Mouse (Mus musculus) kidney, embryonic 16.5 days (tissue): Measurements from ENCODE around the gene Adgrl1. TPM values are rescaled to one million over a fixed set of nuclear protein-coding genes. Genes with fewer than 3 reads are reported as not detected.

Source experiments
- ATAC-seq: fragments of 200-750 bp; cut with Nextera tagmentation; 2 replicates; pipeline ENCODE4 v1.8.0; 2017; ENCODE audit warnings: moderate TSS enrichment; ENCODE audit not compliant: low FRiP score, low TSS enrichment
- H3K27ac ChIP-seq: fragments of 300-500 bp; sonication (generic); 2 replicates; pipeline ENCODE4 v1.5.1; 2014; ENCODE audit warnings: low read length
- H3K27me3 ChIP-seq: fragments of 300-500 bp; sonication (generic); 2 replicates; pipeline ENCODE4 v1.6.1; 2014; ENCODE audit warnings: low read length, control low read depth, mixed read lengths; ENCODE audit not compliant: insufficient read depth
- H3K36me3 ChIP-seq: fragments of 300-500 bp; sonication (generic); 2 replicates; pipeline ENCODE4 v1.6.1; 2014; ENCODE audit warnings: low read length, control low read depth, mixed read lengths; ENCODE audit not compliant: insufficient read depth
- H3K4me1 ChIP-seq: fragments of 300-500 bp; sonication (generic); 2 replicates; pipeline ENCODE4 v1.6.1; 2014; ENCODE audit warnings: low read length, control low read depth, mixed read lengths; ENCODE audit not compliant: insufficient read depth
- H3K4me2 ChIP-seq: fragments of 300-500 bp; sonication (generic); replicated peaks from 2 replicates; pipeline ENCODE4 v1.6.1; 2014; ENCODE audit warnings: low read depth, low read length
- H3K4me3 ChIP-seq: fragments of 300-500 bp; sonication (generic); 2 replicates; pipeline ENCODE4 v1.5.1; 2014; ENCODE audit warnings: mild to moderate bottlenecking, low read length
- H3K9ac ChIP-seq: fragments of 300-500 bp; sonication (generic); replicated peaks from 2 replicates; pipeline ENCODE4 v1.6.1; 2014; ENCODE audit warnings: low read length
- H3K9me3 ChIP-seq: fragments of 300-500 bp; sonication (generic); 2 replicates; pipeline ENCODE4 v1.6.1; 2016; ENCODE audit warnings: low read length, control low read depth
- WGBS: fragments of 180-500 bp; shearing (Covaris S2); extraction: QIAGEN DNeasy Blood & Tissue Kit; methylation state at CpG from one replicate; pipeline ENCODE4 v1.1.7; 2014; 5-methylcytosine and 5-hydroxymethylcytosine counted together
- polyA plus RNA-seq: library from polyadenylated mRNA; unstranded; fragments of >200 nt; fragmentation: Nextera tagmentation; extraction: Ambion mirVana; gene quantifications from 2 replicates; pipeline ENCODE4 v1.2.1, GENCODE M21; 2015

Adgrl1 gene
- 17.8 and 19.6 TPM in 2 replicates for polyA plus RNA-seq

DNA sequence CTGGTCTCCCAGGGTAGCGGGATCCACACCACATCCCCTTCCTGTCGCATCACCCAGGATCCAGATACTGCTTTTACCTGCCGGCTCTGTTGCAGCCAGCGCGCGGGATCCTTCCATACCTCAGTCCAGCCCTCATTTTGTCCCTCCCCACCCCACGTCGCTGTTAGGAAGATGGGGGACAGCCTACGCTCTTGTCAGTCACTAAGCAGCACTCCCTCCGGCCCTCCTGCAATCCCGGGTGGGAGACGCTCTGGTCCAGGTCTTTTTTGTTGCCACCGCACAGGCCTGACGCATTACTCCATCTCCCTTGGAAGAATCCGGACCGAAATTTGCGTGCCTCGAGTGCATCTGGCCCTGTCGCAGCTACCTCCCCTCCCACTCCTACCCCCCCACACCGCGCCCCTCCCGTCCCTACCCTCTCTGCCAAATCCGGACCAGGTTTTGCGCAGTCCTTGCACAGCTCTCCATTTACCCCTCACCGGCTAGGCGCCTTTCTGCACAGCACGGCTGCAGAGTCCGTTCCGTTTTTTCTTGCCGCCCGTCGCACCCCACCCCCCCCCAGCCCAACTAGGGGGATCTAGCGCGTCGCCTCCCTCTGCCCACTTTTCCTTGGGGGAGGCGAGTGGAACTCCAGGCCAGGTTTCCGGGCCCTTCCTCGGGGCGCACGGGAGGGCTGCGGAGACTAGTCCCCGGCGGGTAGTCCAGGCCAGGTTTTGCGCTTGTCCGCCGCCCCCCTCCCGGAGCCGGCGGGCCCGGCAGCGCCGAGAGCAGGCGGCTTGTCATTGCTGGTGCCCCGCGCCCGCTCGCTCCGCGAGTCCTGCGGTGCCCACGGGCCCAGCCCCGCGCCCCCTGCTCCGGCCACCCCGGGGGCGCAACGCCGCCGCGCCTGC, at the start of gene Adgrl1:
Gene Adgrl1, plus strand, starts transcription at position 743 of the 890 bp plus-strand sequence.
- Histone ChIP-seq H3K4me3 (peak within 1 kb of the TSS; percentile 94), H3K36me3 (no peaks in the 10 kb centered on the region), H3K9me3 (no peaks in the 10 kb centered on the region), H3K27ac (peak within 1 kb of the TSS; percentile 97), H3K4me2 (peak within 1 kb of the TSS; percentile 96), H3K9ac (peak within 1 kb of the TSS; percentile 93), H3K4me1 (peaks cover 39% of the 10 kb centered on the region), H3K27me3 (peaks cover 8% of the 10 kb centered on the region)
- ATAC-seq = peak; percentile 90
- under 1% methylated on average over 58 of the region's 70 CpGs for WGBS

GRCm38 (mm10) chr8:83852329-83852728, 47.6 kb upstream of the Adgrl1 start:
- no peak overlapping the region for H3K9ac ChIP-seq
- no peaks in the 10 kb centered on the region for H3K36me3 ChIP-seq
- H3K9me3 ChIP-seq = peaks cover 7% of the 10 kb centered on the region
- no peak overlapping the region for H3K4me2 ChIP-seq
- no peak overlapping the region for H3K4me3 ChIP-seq
- ATAC-seq = no peak
- 10% methylated on average over 8 of the region's 8 CpGs for WGBS
- H3K4me1 ChIP-seq = no peaks in the 10 kb centered on the region
- H3K27ac ChIP-seq = no peak overlapping the region
- H3K27me3 ChIP-seq = no peaks in the 10 kb centered on the region

- WGBS = 80% methylated on average over 3 of the region's 3 CpGs
- no peaks in the 10 kb centered on the region for H3K4me1 ChIP-seq
- no peak overlapping the region for H3K9ac ChIP-seq
- no peak overlapping the region for H3K4me2 ChIP-seq
- no peak overlapping the region for H3K27ac ChIP-seq
- H3K4me3 ChIP-seq = no peak overlapping the region
- H3K9me3 ChIP-seq = no peaks in the 10 kb centered on the region
- H3K27me3 ChIP-seq = no peaks in the 10 kb centered on the region
- no peaks in the 10 kb centered on the region for H3K36me3 ChIP-seq
- ATAC-seq = no peak
These were observed 46.4 kb upstream of the Adgrl1 start for GRCm38 (mm10) chr8:83853323-83854050.

DNA sequence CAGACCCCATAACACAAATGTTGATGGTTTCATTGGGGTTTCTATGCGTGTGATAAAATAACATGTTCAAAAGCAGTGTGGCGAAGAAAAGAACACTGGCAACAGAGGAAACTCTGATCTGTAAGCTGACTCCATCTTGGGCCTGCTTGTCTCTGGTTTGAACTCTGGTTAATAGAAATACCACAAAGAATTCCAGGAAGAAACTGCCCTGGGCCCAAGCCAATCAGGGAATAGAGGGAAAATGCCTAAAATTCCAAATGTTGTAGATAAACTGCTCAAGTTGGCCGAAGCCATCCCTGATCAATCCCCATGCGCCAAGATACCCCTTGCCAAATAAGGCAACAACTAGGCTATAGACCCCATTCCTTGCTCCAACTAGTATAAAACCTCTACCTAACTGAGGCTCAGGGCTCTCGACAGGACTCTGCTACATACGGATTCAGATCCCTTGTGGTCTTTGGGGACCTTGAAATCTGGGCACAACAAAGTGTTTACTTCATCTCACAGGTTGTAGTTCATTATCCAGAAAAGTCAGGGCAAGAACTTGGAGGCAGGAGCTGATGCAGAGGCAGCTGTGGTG, 43.3 kb upstream of the Adgrl1 start:
- no peak overlapping the region for H3K4me2 ChIP-seq
- no peaks in the 10 kb centered on the region; the same call in 1 of the 2 replicates for H3K4me1 ChIP-seq
- no peak overlapping the region for H3K27ac ChIP-seq
- H3K9ac ChIP-seq = no peak overlapping the region
- 87% methylated on average over 6 of the region's 6 CpGs for WGBS
- H3K4me3 ChIP-seq = no peak overlapping the region
- H3K9me3 ChIP-seq = no peaks in the 10 kb centered on the region
- ATAC-seq = no peak
- no peaks in the 10 kb centered on the region for H3K36me3 ChIP-seq
- no peaks in the 10 kb centered on the region for H3K27me3 ChIP-seq

GRCm38 (mm10) chr8:83862439-83863268, 37.3 kb upstream of the Adgrl1 start:
- Histone ChIP-seq H3K4me2 (peak overlapping the region; percentile 59), H3K9me3 (no peaks in the 10 kb centered on the region), H3K36me3 (no peaks in the 10 kb centered on the region), H3K27me3 (no peaks in the 10 kb centered on the region), H3K4me1 (peaks cover 4% of the 10 kb centered on the region; the same call in 1 of the 2 replicates), H3K9ac (peak overlapping the region; percentile 22; the same call in 1 of the 2 replicates), H3K27ac (no peak overlapping the region), H3K4me3 (peak overlapping the region; percentile 33)
- ATAC-seq = peak; percentile 74; the same call in 1 of the 2 replicates
- WGBS = 7% methylated on average over 24 of the region's 24 CpGs

- peak overlapping the region; percentile 77 for H3K9ac ChIP-seq
- WGBS = under 1% methylated on average over 48 of the region's 66 CpGs
- H3K4me2 ChIP-seq = peak overlapping the region; percentile 97
- ATAC-seq = peak; percentile 90
- peaks cover 14% of the 10 kb centered on the region for H3K4me1 ChIP-seq
- peak overlapping the region; percentile 71 for H3K4me3 ChIP-seq
- H3K27me3 ChIP-seq = peaks cover 11% of the 10 kb centered on the region; the same call in 1 of the 2 replicates
- H3K27ac ChIP-seq = peak overlapping the region; percentile 70
- no peaks in the 10 kb centered on the region; the same call in 1 of the 2 replicates for H3K9me3 ChIP-seq
- no peaks in the 10 kb centered on the region for H3K36me3 ChIP-seq
These were observed 24.8 kb upstream of the Adgrl1 start for GRCm38 (mm10) chr8:83874881-83875655.

- no peak for ATAC-seq
These were observed 24.3 kb upstream of the Adgrl1 start for GRCm38 (mm10) chr8:83875656-83876040.

GRCm38 (mm10) chr8:83876080-83876837, 23.6 kb upstream of the Adgrl1 start:
- ATAC-seq = no peak; the same call in 1 of the 2 replicates
- 1% methylated on average over 41 of the region's 41 CpGs for WGBS
- Histone ChIP-seq H3K4me3 (peak overlapping the region; percentile 71), H3K27ac (no peak overlapping the region), H3K9ac (peak overlapping the region; percentile 77), H3K4me2 (peak overlapping the region; percentile 97), H3K9me3 (no peaks in the 10 kb centered on the region; the same call in 1 of the 2 replicates), H3K27me3 (peaks cover 11% of the 10 kb centered on the region; the same call in 1 of the 2 replicates), H3K36me3 (no peaks in the 10 kb centered on the region), H3K4me1 (peaks cover 14% of the 10 kb centered on the region)

More at GRCm38 (mm10) chr8:83875656-83876040, 24.3 kb upstream of the Adgrl1 start:
- Histone ChIP-seq H3K4me1 (peaks cover 14% of the 10 kb centered on the region), H3K9ac (peak overlapping the region; percentile 77), H3K36me3 (no peaks in the 10 kb centered on the region), H3K4me2 (peak overlapping the region; percentile 97), H3K27ac (0 out of 2 replicates have a peak overlapping the region, but pooled peaks have one; percentile 9), H3K27me3 (peaks cover 11% of the 10 kb centered on the region; the same call in 1 of the 2 replicates), H3K9me3 (no peaks in the 10 kb centered on the region; the same call in 1 of the 2 replicates), H3K4me3 (peak overlapping the region; percentile 71)
- 0% methylated on average over 7 of the region's 11 CpGs for WGBS
